Mouse (Mus musculus) kidney, postnatal 0 days (tissue): ENCODE results near the gene Tmem222. TPM values are rescaled to one million over a fixed set of nuclear protein-coding genes. Genes with fewer than 3 reads are reported as not detected.

Experiments used
- ATAC-seq: fragments of 200-750 bp; cut with Nextera tagmentation; replicated peaks from 2 replicates; pipeline ENCODE4 v1.8.0; 2017; ENCODE audit warnings: low read depth, moderate number of reproducible peaks, moderate TSS enrichment, moderate library complexity; ENCODE audit not compliant: low FRiP score
- DNase-seq: peaks from one replicate; pipeline ENCODE4 v3.0.0-alpha.2; 2016; ENCODE audit warnings: low spot score
- H3K27ac ChIP-seq: fragments of 300-500 bp; sonication (generic); 2 replicates; pipeline ENCODE4 v1.5.1; 2014; ENCODE audit warnings: mild to moderate bottlenecking
- H3K27me3 ChIP-seq: fragments of 300-500 bp; sonication (generic); 2 replicates; pipeline ENCODE4 v1.6.1; 2014; ENCODE audit warnings: low read length, mixed read lengths; ENCODE audit not compliant: insufficient read depth
- H3K36me3 ChIP-seq: fragments of 300-500 bp; sonication (generic); 2 replicates; pipeline ENCODE4 v1.6.1; 2014; ENCODE audit warnings: low read length, mixed read lengths; ENCODE audit not compliant: insufficient read depth
- H3K4me1 ChIP-seq: fragments of 300-500 bp; sonication (generic); replicated peaks from 2 replicates; pipeline ENCODE4 v1.6.1; 2014; ENCODE audit warnings: antibody characterized with exemption, low read length, mixed read lengths; ENCODE audit not compliant: insufficient read depth
- H3K4me2 ChIP-seq: fragments of 300-500 bp; sonication (generic); 2 replicates; pipeline ENCODE4 v1.6.1; 2014; ENCODE audit warnings: mild to moderate bottlenecking, low read length, moderate library complexity, mixed read lengths
- H3K4me3 ChIP-seq: fragments of 300-500 bp; sonication (generic); replicated peaks from 2 replicates; pipeline ENCODE4 v1.5.1; 2014; ENCODE audit warnings: low read depth, low read length
- H3K9ac ChIP-seq: fragments of 300-500 bp; sonication (generic); 2 replicates; pipeline ENCODE4 v1.6.1; 2014; ENCODE audit warnings: low read depth, low read length
- H3K9me3 ChIP-seq: fragments of 300-500 bp; sonication (generic); replicated peaks from 2 replicates; pipeline ENCODE4 v1.6.1; 2016; ENCODE audit warnings: low read length, inconsistent platforms, mixed read lengths
- CTCF ChIP-seq: IDR thresholded peaks from 2 replicates; pipeline ENCODE4 v1.5.1; 2016; ENCODE audit warnings: antibody characterized with exemption, low read depth, mild to moderate bottlenecking, moderate library complexity
- WGBS: fragments of 180-500 bp; shearing (Covaris S2); extraction: QIAGEN DNeasy Blood & Tissue Kit; methylation state at CpG from one replicate; pipeline ENCODE4 v1.1.7; 2014; 5-methylcytosine and 5-hydroxymethylcytosine counted together
- polyA plus RNA-seq: library from polyadenylated mRNA; unstranded; fragments of >200 nt; fragmentation: Nextera tagmentation; extraction: Ambion mirVana; gene quantifications from 2 replicates; pipeline ENCODE4 v1.2.1, GENCODE M21; 2015

Tmem222 gene
- polyA plus RNA-seq, 1 experiment from 2014 or later = 74.5 TPM

DNA sequence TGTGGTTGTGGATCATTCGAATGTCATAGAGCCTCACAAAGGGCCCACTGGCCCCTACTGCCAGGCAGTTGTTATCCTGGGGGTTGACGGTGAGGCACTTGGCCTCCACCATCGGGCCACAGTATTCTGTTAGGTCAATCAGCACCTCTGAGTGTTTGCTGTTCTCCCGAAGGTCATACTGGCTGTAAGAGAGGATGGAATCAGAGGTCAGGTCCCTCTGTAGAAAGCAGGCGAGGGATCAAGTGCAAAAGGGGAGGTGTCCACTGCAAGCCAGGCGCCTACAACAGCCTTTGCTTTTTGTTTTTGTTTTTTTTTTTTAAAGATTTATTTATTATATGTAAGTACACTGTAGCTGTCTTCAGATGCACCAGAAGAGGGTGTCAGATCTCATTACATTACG, 28.2 kb upstream of the Tmem222 start:
- Histone ChIP-seq H3K36me3 (peaks cover 3% of the 10 kb centered on the region), H3K9me3 (no peaks in the 10 kb centered on the region)

GRCm38 (mm10) chr4:133304770-133305169, 27.2 kb upstream of the Tmem222 start:
- ATAC-seq (no peak), DNase-seq (no peak)
- Histone ChIP-seq H3K4me2 (no peak overlapping the region), H3K4me3 (no peak overlapping the region), H3K9me3 (no peaks in the 10 kb centered on the region), H3K27ac (no peak overlapping the region), H3K9ac (no peak overlapping the region), H3K27me3 (no peaks in the 10 kb centered on the region), H3K4me1 (no peaks in the 10 kb centered on the region), H3K36me3 (peaks cover 13% of the 10 kb centered on the region)
- no peak for TF ChIP-seq CTCF
- WGBS = 94% methylated on average over 7 of the region's 7 CpGs

More for the DNA sequence above, 28.2 kb upstream of the Tmem222 start:
- 87% methylated on average over 7 of the region's 7 CpGs for WGBS
- DNase-seq (no peak), ATAC-seq (no peak)
- H3K27me3 ChIP-seq = no peaks in the 10 kb centered on the region
- no peak overlapping the region for H3K27ac ChIP-seq
- H3K4me2 ChIP-seq = no peak overlapping the region
- H3K4me1 ChIP-seq = no peaks in the 10 kb centered on the region
- no peak for TF ChIP-seq CTCF
- no peak overlapping the region for H3K9ac ChIP-seq
- H3K4me3 ChIP-seq = no peak overlapping the region

- ATAC-seq (no peak), DNase-seq (no peak)
- no peaks in the 10 kb centered on the region for H3K27me3 ChIP-seq
- H3K9me3 ChIP-seq = no peaks in the 10 kb centered on the region
- no peak overlapping the region for H3K9ac ChIP-seq
- H3K27ac ChIP-seq = no peak overlapping the region
- H3K36me3 ChIP-seq = peaks cover 19% of the 10 kb centered on the region
- no peak overlapping the region for H3K4me3 ChIP-seq
- no peaks in the 10 kb centered on the region for H3K4me1 ChIP-seq
- TF ChIP-seq CTCF = no peak
- WGBS = 83% methylated on average over 5 of the region's 5 CpGs
- H3K4me2 ChIP-seq = no peak overlapping the region
Observed at GRCm38 (mm10) chr4:133302668-133303067, 25.1 kb upstream of the Tmem222 start.

DNA sequence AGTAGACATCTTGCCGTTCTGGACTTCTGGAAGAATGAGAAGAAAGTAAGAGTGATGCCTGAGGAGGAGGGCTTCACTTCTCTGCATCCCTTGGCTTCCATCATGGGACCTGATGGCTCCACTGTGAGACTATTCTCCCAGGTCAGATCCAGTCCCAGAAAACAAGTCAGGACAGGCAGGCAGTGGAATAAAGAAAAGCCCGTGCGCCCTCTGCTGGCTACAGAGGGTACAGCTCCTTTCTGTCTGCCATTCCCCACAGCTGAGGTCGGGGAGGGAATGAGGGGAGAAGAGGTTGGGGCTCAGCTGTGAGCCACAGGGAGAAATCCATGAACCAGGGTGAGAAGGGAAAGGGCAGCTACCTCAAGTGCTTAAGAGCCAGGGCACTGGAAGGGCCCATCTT, 24.2 kb upstream of the Tmem222 start:
- TF ChIP-seq CTCF = peak; percentile 92
- H3K9me3 ChIP-seq = no peaks in the 10 kb centered on the region
- 22% methylated on average over 4 of the region's 4 CpGs for WGBS
- ATAC-seq = no peak
- DNase-seq = peak; percentile 78
- no peaks in the 10 kb centered on the region for H3K27me3 ChIP-seq
- peaks cover 19% of the 10 kb centered on the region for H3K36me3 ChIP-seq
- no peak overlapping the region for H3K4me2 ChIP-seq
- H3K4me1 ChIP-seq = no peaks in the 10 kb centered on the region
- no peak overlapping the region for H3K27ac ChIP-seq
- no peak overlapping the region for H3K9ac ChIP-seq
- no peak overlapping the region for H3K4me3 ChIP-seq

DNA sequence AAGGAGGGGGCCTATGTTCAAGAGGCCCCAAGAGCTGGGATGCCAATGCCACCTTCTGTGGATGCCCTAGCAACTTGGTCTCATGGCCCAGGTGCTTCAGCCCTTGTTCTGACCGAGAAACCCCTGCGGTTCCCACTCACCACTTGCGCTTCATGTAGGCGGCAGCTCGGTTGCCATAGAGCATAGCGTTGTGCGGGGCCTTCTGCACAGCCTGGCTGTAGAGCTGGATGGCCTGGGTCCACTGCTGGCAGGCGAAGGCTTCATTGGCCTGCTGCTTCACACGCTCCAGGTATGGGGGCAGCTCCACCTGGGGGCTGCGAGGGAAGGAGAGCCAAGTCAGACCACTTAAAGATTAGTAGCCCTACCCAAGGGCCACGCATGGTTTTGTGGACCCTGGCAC, 22.8 kb upstream of the Tmem222 start:
- H3K36me3 ChIP-seq = peaks cover 19% of the 10 kb centered on the region
- H3K27ac ChIP-seq = no peak overlapping the region
- H3K9ac ChIP-seq = no peak overlapping the region
- no peaks in the 10 kb centered on the region for H3K4me1 ChIP-seq
- ATAC-seq (no peak), DNase-seq (no peak)
- TF ChIP-seq CTCF = no peak
- H3K4me2 ChIP-seq = no peak overlapping the region
- H3K4me3 ChIP-seq = no peak overlapping the region
- 92% methylated on average over 11 of the region's 11 CpGs for WGBS
- no peaks in the 10 kb centered on the region for H3K27me3 ChIP-seq
- H3K9me3 ChIP-seq = no peaks in the 10 kb centered on the region

DNA sequence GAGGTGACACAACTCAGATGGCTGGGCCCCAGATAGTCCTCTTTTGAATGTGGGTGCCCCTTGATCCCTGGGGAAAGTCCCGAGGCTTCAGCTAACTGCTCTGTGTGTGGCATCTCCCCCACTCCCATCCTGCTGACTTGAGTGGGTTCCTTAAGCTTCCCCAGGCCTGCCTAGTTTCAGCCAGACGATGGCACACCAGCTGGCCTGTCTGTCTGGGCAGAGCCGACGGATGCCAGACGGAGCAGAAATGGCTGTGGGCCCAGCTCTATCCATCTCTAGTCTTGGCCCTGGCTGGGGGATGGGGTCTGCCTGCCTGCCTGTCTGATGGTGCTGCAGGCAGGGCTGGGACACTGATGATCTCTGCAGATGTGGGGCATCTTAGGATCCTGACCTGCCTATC, 22.1 kb upstream of the Tmem222 start:
- H3K27ac ChIP-seq = no peak overlapping the region
- H3K36me3 ChIP-seq = peaks cover 19% of the 10 kb centered on the region
- WGBS = 67% methylated on average over 5 of the region's 5 CpGs
- H3K9me3 ChIP-seq = no peaks in the 10 kb centered on the region
- no peak overlapping the region for H3K9ac ChIP-seq
- DNase-seq = no peak
- no peaks in the 10 kb centered on the region for H3K27me3 ChIP-seq
- no peak for ATAC-seq
- H3K4me3 ChIP-seq = no peak overlapping the region
- H3K4me2 ChIP-seq = no peak overlapping the region
- TF ChIP-seq CTCF = no peak
- no peaks in the 10 kb centered on the region for H3K4me1 ChIP-seq
